Mouse (Mus musculus) kidney, adult 2 months (tissue): ENCODE results near the gene Sort1.

Experiments used
- CTCF ChIP-seq: fragments of 200-500 bp; conservative IDR thresholded peaks from 2 replicates; pipeline ENCODE4 v1.5.1; 2011; ENCODE audit warnings: low read depth, mild to moderate bottlenecking, control low read depth, low read length, moderate library complexity, mixed read lengths; ENCODE audit not compliant: insufficient read depth, insufficient read length
- POLR2A ChIP-seq: fragments of 200-500 bp; IDR thresholded peaks from one replicate; pipeline ENCODE4 v1.6.1; 2011; ENCODE audit warnings: low read depth, low read length, control low read depth

GRCm38 (mm10) chr3:108325521-108325920, 41.6 kb downstream of the Sort1 start:
- TF ChIP-seq CTCF (no peak), POLR2A (no peak)
